Mouse (Mus musculus): Measurements from ENCODE around the gene Itgb2l. TPM values are rescaled to one million over a fixed set of nuclear protein-coding genes. Genes with fewer than 3 reads are reported as not detected.
"Not testable (repeated sequence)": the region's sequence is repeated elsewhere in the genome, so short reads cannot be mapped to it uniquely, and the experiment has no call there.

The Itgb2l gene
- polyA plus RNA-seq, 1 experiment from 2014 or later: not detected

- Histone ChIP-seq H3K27me3 (ENCODE audit: low read depth, poor library complexity, severe bottlenecking) (no peaks in the 10 kb centered on the region), H3K9me3 (replicated peaks) (no peaks in the 10 kb centered on the region), H3K27ac (replicated peaks) (no peak overlapping the region), H3K36me3 (no peaks in the 10 kb centered on the region), H3K4me1 (no peaks in the 10 kb centered on the region), H3K4me3 (no peak overlapping the region)
- WGBS: 87% methylated on average over 2 of the region's 2 CpGs
- DNase-seq (ENCODE audit: low spot score): no peak
Observed at GRCm38 (mm10) chr16:96459356-96459755, 15.9 kb upstream of the Itgb2l start.

- no peaks in the 10 kb centered on the region for H3K9me3 ChIP-seq (replicated peaks)
- no peak overlapping the region for H3K4me3 ChIP-seq
- DNase-seq (ENCODE audit: low spot score): no peak
- H3K27me3 ChIP-seq (ENCODE audit: low read depth, poor library complexity, severe bottlenecking): no peaks in the 10 kb centered on the region
- WGBS: 90% methylated on average over 5 of the region's 5 CpGs
- no peaks in the 10 kb centered on the region for H3K4me1 ChIP-seq
- H3K36me3 ChIP-seq: no peaks in the 10 kb centered on the region
- H3K27ac ChIP-seq (replicated peaks): no peak overlapping the region
Observed at GRCm38 (mm10) chr16:96457612-96458011, 14.2 kb upstream of the Itgb2l start.

GRCm38 (mm10) chr16:96454086-96454485 is 10.7 kb upstream of the Itgb2l start:
- Histone ChIP-seq H3K9me3 (replicated peaks) (no peaks in the 10 kb centered on the region), H3K27ac (replicated peaks) (no peak overlapping the region), H3K36me3 (no peaks in the 10 kb centered on the region), H3K4me3 (no peak overlapping the region), H3K4me1 (no peaks in the 10 kb centered on the region), H3K27me3 (ENCODE audit: low read depth, poor library complexity, severe bottlenecking) (no peaks in the 10 kb centered on the region)
- DNase-seq (ENCODE audit: low spot score): no peak

GRCm38 (mm10) chr16:96450871-96451270 is 7.5 kb upstream of the Itgb2l start:
- 91% methylated on average over 15 of the region's 16 CpGs for WGBS
- not testable (repeated sequence) for DNase-seq (ENCODE audit: low spot score)

GRCm38 (mm10) chr16:96441826-96442225 is 1.6 kb downstream of the Itgb2l start:
- no peak for DNase-seq (ENCODE audit: low spot score)
- H3K27me3 ChIP-seq (ENCODE audit: low read depth, poor library complexity, severe bottlenecking): no peaks in the 10 kb centered on the region
- no peaks in the 10 kb centered on the region for H3K36me3 ChIP-seq
- H3K4me1 ChIP-seq: peaks cover 2% of the 10 kb centered on the region; the same call in 1 of the 2 replicates
- no peaks in the 10 kb centered on the region for H3K9me3 ChIP-seq (replicated peaks)
- no peak overlapping the region for H3K27ac ChIP-seq (replicated peaks)
- H3K4me3 ChIP-seq: no peak overlapping the region
- 90% methylated on average over 3 of the region's 3 CpGs for WGBS

More at GRCm38 (mm10) chr16:96450871-96451270, 7.5 kb upstream of the Itgb2l start:
- not testable (repeated sequence) for H3K4me3 ChIP-seq; H3K27ac ChIP-seq (replicated peaks); H3K36me3 ChIP-seq; H3K9me3 ChIP-seq (replicated peaks); H3K27me3 ChIP-seq (ENCODE audit: low read depth, poor library complexity, severe bottlenecking); H3K4me1 ChIP-seq

- no peak overlapping the region for H3K4me3 ChIP-seq
- DNase-seq (ENCODE audit: low spot score): no peak
- H3K9me3 ChIP-seq (replicated peaks): no peaks in the 10 kb centered on the region
- 90% methylated on average over 8 of the region's 8 CpGs for WGBS
- no peaks in the 10 kb centered on the region for H3K36me3 ChIP-seq
- peaks cover 2% of the 10 kb centered on the region; the same call in 1 of the 2 replicates for H3K4me1 ChIP-seq
- H3K27me3 ChIP-seq (ENCODE audit: low read depth, poor library complexity, severe bottlenecking): no peaks in the 10 kb centered on the region
- H3K27ac ChIP-seq (replicated peaks): no peak overlapping the region
Observed at GRCm38 (mm10) chr16:96440871-96441270, 2.5 kb downstream of the Itgb2l start.

- H3K36me3 ChIP-seq: no peaks in the 10 kb centered on the region
- 81% methylated on average over 4 of the region's 4 CpGs for WGBS
Observed at GRCm38 (mm10) chr16:96439682-96440081, 3.7 kb downstream of the Itgb2l start.

GRCm38 (mm10) chr16:96438946-96439345 is 4.5 kb downstream of the Itgb2l start:
- Histone ChIP-seq H3K27me3 (ENCODE audit: low read depth, poor library complexity, severe bottlenecking) (no peaks in the 10 kb centered on the region), H3K4me3 (no peak overlapping the region), H3K4me1 (peaks cover 2% of the 10 kb centered on the region; the same call in 1 of the 2 replicates), H3K36me3 (no peaks in the 10 kb centered on the region), H3K9me3 (replicated peaks) (no peaks in the 10 kb centered on the region), H3K27ac (replicated peaks) (no peak overlapping the region)
- DNase-seq (ENCODE audit: low spot score): no peak
- WGBS: 92% methylated on average over 5 of the region's 5 CpGs

More at GRCm38 (mm10) chr16:96439682-96440081, 3.7 kb downstream of the Itgb2l start:
- peaks cover 2% of the 10 kb centered on the region; the same call in 1 of the 2 replicates for H3K4me1 ChIP-seq
- H3K27ac ChIP-seq (replicated peaks): no peak overlapping the region
- no peaks in the 10 kb centered on the region for H3K27me3 ChIP-seq (ENCODE audit: low read depth, poor library complexity, severe bottlenecking)
- no peaks in the 10 kb centered on the region for H3K9me3 ChIP-seq (replicated peaks)
- no peak overlapping the region for H3K4me3 ChIP-seq
- no peak for DNase-seq (ENCODE audit: low spot score)

GRCm38 (mm10) chr16:96434024-96434785 is 9.2 kb downstream of the Itgb2l start:
- Histone ChIP-seq H3K27ac (replicated peaks) (no peak overlapping the region), H3K4me1 (no peaks in the 10 kb centered on the region), H3K4me3 (no peak overlapping the region), H3K9me3 (replicated peaks) (no peaks in the 10 kb centered on the region), H3K36me3 (no peaks in the 10 kb centered on the region), H3K27me3 (ENCODE audit: low read depth, poor library complexity, severe bottlenecking) (no peaks in the 10 kb centered on the region)
- no peak for DNase-seq (ENCODE audit: low spot score)
- WGBS: 84% methylated on average over 3 of the region's 3 CpGs

- no peak for DNase-seq (ENCODE audit: low spot score)
- Histone ChIP-seq H3K9me3 (replicated peaks) (no peaks in the 10 kb centered on the region), H3K27ac (replicated peaks) (no peak overlapping the region), H3K27me3 (ENCODE audit: low read depth, poor library complexity, severe bottlenecking) (no peaks in the 10 kb centered on the region), H3K36me3 (no peaks in the 10 kb centered on the region), H3K4me1 (no peaks in the 10 kb centered on the region), H3K4me3 (no peak overlapping the region)
- 86% methylated on average over 10 of the region's 10 CpGs for WGBS
Observed at GRCm38 (mm10) chr16:96433266-96433665, 10.2 kb downstream of the Itgb2l start.

- no peak overlapping the region for H3K27ac ChIP-seq (replicated peaks)
- H3K4me1 ChIP-seq: no peaks in the 10 kb centered on the region
- no peaks in the 10 kb centered on the region for H3K27me3 ChIP-seq (ENCODE audit: low read depth, poor library complexity, severe bottlenecking)
- no peaks in the 10 kb centered on the region for H3K36me3 ChIP-seq
- no peak for DNase-seq (ENCODE audit: low spot score)
- WGBS: 79% methylated on average over 3 of the region's 3 CpGs
- no peak overlapping the region for H3K4me3 ChIP-seq
- no peaks in the 10 kb centered on the region for H3K9me3 ChIP-seq (replicated peaks)
Observed at GRCm38 (mm10) chr16:96429046-96429445, 14.4 kb downstream of the Itgb2l start.

- H3K4me3 ChIP-seq: no peak overlapping the region
- no peak for DNase-seq (ENCODE audit: low spot score)
- no peaks in the 10 kb centered on the region for H3K27me3 ChIP-seq (ENCODE audit: low read depth, poor library complexity, severe bottlenecking)
- H3K27ac ChIP-seq (replicated peaks): no peak overlapping the region
- 90% methylated on average over 7 of the region's 7 CpGs for WGBS
- H3K4me1 ChIP-seq: no peaks in the 10 kb centered on the region
- no peaks in the 10 kb centered on the region for H3K9me3 ChIP-seq (replicated peaks)
- H3K36me3 ChIP-seq: no peaks in the 10 kb centered on the region
Observed at GRCm38 (mm10) chr16:96426671-96427070, 16.7 kb downstream of the Itgb2l start.

GRCm38 (mm10) chr16:96425044-96425443 is 18.4 kb downstream of the Itgb2l start:
- WGBS: 86% methylated on average over 2 of the region's 2 CpGs
- Histone ChIP-seq H3K27me3 (ENCODE audit: low read depth, poor library complexity, severe bottlenecking) (no peaks in the 10 kb centered on the region), H3K27ac (replicated peaks) (no peak overlapping the region), H3K4me1 (no peaks in the 10 kb centered on the region), H3K36me3 (no peaks in the 10 kb centered on the region), H3K9me3 (replicated peaks) (no peaks in the 10 kb centered on the region), H3K4me3 (no peak overlapping the region)
- DNase-seq (ENCODE audit: low spot score): no peak

Measured in midbrain, embryonic 10.5 days (tissue).